Mouse (Mus musculus) embryonic facial prominence, embryonic 10.5 days (tissue): Measurements from ENCODE around the gene Dld. TPM values are rescaled to one million over a fixed set of nuclear protein-coding genes. Genes with fewer than 3 reads are reported as not detected.
A peak's percentile ranks its signal among the peaks of the same experiment; 100 is the strongest.

Experiments used
- DNase-seq: peaks from one replicate; pipeline ENCODE4 v3.0.0-alpha.2; 2017; ENCODE audit warnings: low spot score
- H3K27ac ChIP-seq: fragments of 300-500 bp; sonication (generic); replicated peaks from 2 replicates; pipeline ENCODE4 v1.5.1; 2016; ENCODE audit warnings: mild to moderate bottlenecking
- H3K27me3 ChIP-seq: fragments of 300-500 bp; sonication (generic); replicated peaks from 2 replicates; pipeline ENCODE4 v1.6.1; 2016; ENCODE audit warnings: low read depth, mild to moderate bottlenecking; ENCODE audit not compliant: poor library complexity, severe bottlenecking
- H3K36me3 ChIP-seq: fragments of 300-500 bp; sonication (generic); replicated peaks from 2 replicates; pipeline ENCODE4 v1.6.1; 2016; ENCODE audit warnings: mild to moderate bottlenecking, moderate library complexity
- H3K4me1 ChIP-seq: fragments of 300-500 bp; sonication (generic); 2 replicates; pipeline ENCODE4 v1.6.1; 2016
- H3K4me3 ChIP-seq: fragments of 300-500 bp; sonication (generic); 2 replicates; pipeline ENCODE4 v1.5.1; 2016; ENCODE audit warnings: mild to moderate bottlenecking, moderate library complexity
- H3K9me3 ChIP-seq: fragments of 300-500 bp; sonication (generic); 2 replicates; pipeline ENCODE4 v1.6.1; 2016; ENCODE audit warnings: mild to moderate bottlenecking
- WGBS: fragments of 180-500 bp; shearing (Covaris S2); methylation state at CpG from one replicate; pipeline ENCODE4 v1.1.7; 2016; 5-methylcytosine and 5-hydroxymethylcytosine counted together
- polyA plus RNA-seq: library from polyadenylated mRNA; unstranded; fragments of >200 nt; fragmentation: Nextera tagmentation; extraction: Ambion mirVana; gene quantifications from 2 replicates; pipeline ENCODE4 v1.2.1, GENCODE M21; 2016

Gene Dld
- polyA plus RNA-seq: 145 and 147 TPM in 2 replicates

- Histone ChIP-seq H3K4me3 (peak within 1 kb of the TSS; percentile 99), H3K4me1 (peaks cover 15% of the 10 kb centered on the region), H3K27ac (peak within 1 kb of the TSS; percentile 93), H3K36me3 (peaks cover 30% of the 10 kb centered on the region), H3K9me3 (peaks cover 5% of the 10 kb centered on the region), H3K27me3 (no peaks in the 10 kb centered on the region)
- 5% methylated on average over 66 of the region's 66 CpGs for WGBS
- DNase-seq: peak; percentile 97
Measured at GRCm38 (mm10) chr12:31350944-31351928, at the start of gene Dld. Gene Dld (minus strand): TSS chr12:31351453.

GRCm38 (mm10) chr12:31400821-31401220, 49.6 kb upstream of the Dld start:
- no peaks in the 10 kb centered on the region for H3K36me3 ChIP-seq
- no peak overlapping the region for H3K27ac ChIP-seq
- H3K27me3 ChIP-seq: no peaks in the 10 kb centered on the region
- no peak for DNase-seq
- WGBS: 89% methylated on average over 1 of the region's 1 CpGs
- H3K4me1 ChIP-seq: no peaks in the 10 kb centered on the region
- no peak overlapping the region for H3K4me3 ChIP-seq
- H3K9me3 ChIP-seq: no peaks in the 10 kb centered on the region

- no peaks in the 10 kb centered on the region for H3K9me3 ChIP-seq
- H3K36me3 ChIP-seq: no peaks in the 10 kb centered on the region
- no peak for DNase-seq
- H3K4me1 ChIP-seq: no peaks in the 10 kb centered on the region
- H3K4me3 ChIP-seq: no peak overlapping the region
- no peaks in the 10 kb centered on the region for H3K27me3 ChIP-seq
- 87% methylated on average over 4 of the region's 4 CpGs for WGBS
- no peak overlapping the region for H3K27ac ChIP-seq
Measured at GRCm38 (mm10) chr12:31397709-31398108, 46.5 kb upstream of the Dld start.

- Histone ChIP-seq H3K27me3 (no peaks in the 10 kb centered on the region), H3K27ac (no peak overlapping the region), H3K4me1 (no peaks in the 10 kb centered on the region), H3K9me3 (no peaks in the 10 kb centered on the region), H3K36me3 (no peaks in the 10 kb centered on the region), H3K4me3 (no peak overlapping the region)
- WGBS: 97% methylated on average over 1 of the region's 1 CpGs
- no peak for DNase-seq
Measured at GRCm38 (mm10) chr12:31395895-31396294, 44.6 kb upstream of the Dld start.

GRCm38 (mm10) chr12:31391696-31392095, 40.4 kb upstream of the Dld start:
- Histone ChIP-seq H3K9me3 (no peaks in the 10 kb centered on the region), H3K27me3 (no peaks in the 10 kb centered on the region), H3K27ac (no peak overlapping the region), H3K4me3 (no peak overlapping the region), H3K36me3 (no peaks in the 10 kb centered on the region), H3K4me1 (no peaks in the 10 kb centered on the region)
- WGBS: 94% methylated on average over 12 of the region's 12 CpGs
- DNase-seq: no peak

GRCm38 (mm10) chr12:31390571-31390970, 39.3 kb upstream of the Dld start, which contains the start of gene Slc26a3:
Gene Slc26a3 (plus strand): TSS chr12:31390871.
- Histone ChIP-seq H3K27ac (no peak within 1 kb of the TSS), H3K4me1 (no peaks in the 10 kb centered on the region), H3K4me3 (no peak within 1 kb of the TSS), H3K9me3 (no peaks in the 10 kb centered on the region), H3K27me3 (no peaks in the 10 kb centered on the region), H3K36me3 (no peaks in the 10 kb centered on the region)
- 89% methylated on average over 3 of the region's 3 CpGs for WGBS
- DNase-seq: no peak

GRCm38 (mm10) chr12:31387303-31387702, 36.0 kb upstream of the Dld start:
- H3K4me3 ChIP-seq: no peak overlapping the region
- no peaks in the 10 kb centered on the region for H3K4me1 ChIP-seq
- H3K27me3 ChIP-seq: no peaks in the 10 kb centered on the region
- H3K9me3 ChIP-seq: no peaks in the 10 kb centered on the region
- H3K36me3 ChIP-seq: no peaks in the 10 kb centered on the region
- no peak for DNase-seq
- H3K27ac ChIP-seq: no peak overlapping the region
- WGBS: 58% methylated on average over 3 of the region's 3 CpGs

GRCm38 (mm10) chr12:31382451-31382850, 31.2 kb upstream of the Dld start:
- H3K4me1 ChIP-seq: no peaks in the 10 kb centered on the region
- no peak overlapping the region for H3K27ac ChIP-seq
- 71% methylated on average over 2 of the region's 2 CpGs for WGBS
- no peaks in the 10 kb centered on the region for H3K36me3 ChIP-seq
- no peaks in the 10 kb centered on the region for H3K27me3 ChIP-seq
- H3K9me3 ChIP-seq: no peaks in the 10 kb centered on the region
- H3K4me3 ChIP-seq: no peak overlapping the region
- DNase-seq: no peak

GRCm38 (mm10) chr12:31380878-31381277, 29.6 kb upstream of the Dld start:
- Histone ChIP-seq H3K4me3 (no peak overlapping the region), H3K27ac (no peak overlapping the region)

GRCm38 (mm10) chr12:31377241-31377640, 26.0 kb upstream of the Dld start:
- H3K4me1 ChIP-seq: peaks cover 21% of the 10 kb centered on the region
- H3K9me3 ChIP-seq: no peaks in the 10 kb centered on the region
- no peaks in the 10 kb centered on the region for H3K27me3 ChIP-seq
- no peak overlapping the region for H3K27ac ChIP-seq
- 83% methylated on average over 11 of the region's 11 CpGs for whole genome bisulfite sequencing
- no peak overlapping the region for H3K4me3 ChIP-seq
- H3K36me3 ChIP-seq: no peaks in the 10 kb centered on the region
- DNase-seq: no peak

More at GRCm38 (mm10) chr12:31380878-31381277, 29.6 kb upstream of the Dld start:
- DNase-seq: no peak
- no peaks in the 10 kb centered on the region for H3K36me3 ChIP-seq
- peaks cover 14% of the 10 kb centered on the region for H3K4me1 ChIP-seq
- WGBS: 48% methylated on average over 2 of the region's 2 CpGs
- H3K9me3 ChIP-seq: no peaks in the 10 kb centered on the region
- H3K27me3 ChIP-seq: no peaks in the 10 kb centered on the region

GRCm38 (mm10) chr12:31376326-31376950, 25.2 kb upstream of the Dld start:
- WGBS: 14% methylated on average over 13 of the region's 13 CpGs
- Histone ChIP-seq H3K36me3 (no peaks in the 10 kb centered on the region), H3K9me3 (no peaks in the 10 kb centered on the region), H3K27me3 (no peaks in the 10 kb centered on the region), H3K4me1 (peaks cover 21% of the 10 kb centered on the region), H3K4me3 (peak overlapping the region; percentile 51), H3K27ac (peak overlapping the region; percentile 68)
- peak; percentile 67 for DNase-seq

- no peaks in the 10 kb centered on the region for H3K36me3 ChIP-seq
- H3K27ac ChIP-seq: no peak overlapping the region
- H3K4me3 ChIP-seq: no peak overlapping the region
- H3K27me3 ChIP-seq: no peaks in the 10 kb centered on the region
- WGBS: 65% methylated on average over 4 of the region's 4 CpGs
- no peaks in the 10 kb centered on the region for H3K9me3 ChIP-seq
- peaks cover 21% of the 10 kb centered on the region for H3K4me1 ChIP-seq
- DNase-seq: no peak
Measured at GRCm38 (mm10) chr12:31375283-31375615, 24.0 kb upstream of the Dld start.
